Mouse (Mus musculus) neural tube, embryonic 11.5 days (tissue): ENCODE measurements around the gene Hdgfl3. TPM values are rescaled to one million over a fixed set of nuclear protein-coding genes. Genes with fewer than 3 reads are reported as not detected.
"Not testable (repeated sequence)": the region's sequence is repeated elsewhere in the genome, so short reads cannot be mapped to it uniquely, and the experiment has no call there.

Source experiments
- ATAC-seq: fragments of 200-750 bp; cut with Nextera tagmentation; 2 replicates; pipeline ENCODE4 v1.8.0; 2017; ENCODE audit warnings: moderate number of reproducible peaks, mild to moderate bottlenecking, moderate TSS enrichment, moderate library complexity; ENCODE audit not compliant: insufficient read depth, low FRiP score, low TSS enrichment
- DNase-seq: peaks from one replicate; pipeline ENCODE4 v3.0.0-alpha.2; 2015; ENCODE audit warnings: low spot score
- H3K27ac ChIP-seq: fragments of 300-500 bp; sonication (generic); 2 replicates; pipeline ENCODE4 v1.5.1; 2014; ENCODE audit warnings: low read depth, mild to moderate bottlenecking, low read length
- H3K27me3 ChIP-seq: fragments of 300-500 bp; sonication (generic); 2 replicates; pipeline ENCODE4 v1.6.1; 2014; ENCODE audit warnings: mild to moderate bottlenecking, low read length, mixed read lengths; ENCODE audit not compliant: control insufficient read depth, insufficient read depth
- H3K36me3 ChIP-seq: fragments of 300-500 bp; sonication (generic); 2 replicates; pipeline ENCODE4 v1.6.1; 2014; ENCODE audit warnings: mild to moderate bottlenecking, low read length, moderate library complexity, mixed read lengths; ENCODE audit not compliant: control insufficient read depth, insufficient read depth
- H3K4me1 ChIP-seq: fragments of 300-500 bp; sonication (generic); 2 replicates; pipeline ENCODE4 v1.6.1; 2014; ENCODE audit warnings: low read length, mixed read lengths; ENCODE audit not compliant: control insufficient read depth, insufficient read depth
- H3K4me2 ChIP-seq: fragments of 300-500 bp; sonication (generic); 2 replicates; pipeline ENCODE4 v1.6.1; 2014; ENCODE audit warnings: low read depth, mild to moderate bottlenecking, moderate library complexity
- H3K4me3 ChIP-seq: fragments of 300-500 bp; sonication (generic); 2 replicates; pipeline ENCODE4 v1.5.1; 2014; ENCODE audit warnings: low read depth, low read length
- H3K9ac ChIP-seq: fragments of 300-500 bp; sonication (generic); 2 replicates; pipeline ENCODE4 v1.6.1; 2014; ENCODE audit warnings: mild to moderate bottlenecking, low read length
- H3K9me3 ChIP-seq: fragments of 300-500 bp; sonication (generic); 2 replicates; pipeline ENCODE4 v1.6.1; 2016; ENCODE audit warnings: low read length; ENCODE audit not compliant: control insufficient read depth
- WGBS: fragments of 180-500 bp; shearing (Covaris S2); extraction: QIAGEN DNeasy Blood & Tissue Kit; methylation state at CpG from one replicate; pipeline ENCODE4 v1.1.7; 2014; 5-methylcytosine and 5-hydroxymethylcytosine counted together
- polyA plus RNA-seq: library from polyadenylated mRNA; unstranded; fragments of >200 nt; fragmentation: Nextera tagmentation; extraction: Ambion mirVana; gene quantifications from 2 replicates; pipeline ENCODE4 v1.2.1, GENCODE M21; 2014

The Hdgfl3 gene
- polyA plus RNA-seq, 1 experiment from 2014 or later: 40.3 TPM

GRCm38 (mm10) chr7:81837771-81838170, 96.5 kb downstream of the Hdgfl3 start:
- ATAC-seq, H3K27ac ChIP-seq, H3K9ac ChIP-seq, H3K36me3 ChIP-seq, DNase-seq, H3K4me2 ChIP-seq, H3K4me3 ChIP-seq, H3K9me3 ChIP-seq, H3K4me1 ChIP-seq, H3K27me3 ChIP-seq: not testable (repeated sequence)
- WGBS: 87% methylated on average over 5 of the region's 5 CpGs

GRCm38 (mm10) chr7:81835430-81835829, 98.8 kb downstream of the Hdgfl3 start:
- Histone ChIP-seq H3K9ac (no peak overlapping the region), H3K4me3 (no peak overlapping the region), H3K27me3 (no peaks in the 10 kb centered on the region), H3K4me2 (no peak overlapping the region), H3K9me3 (no peaks in the 10 kb centered on the region), H3K27ac (no peak overlapping the region), H3K4me1 (no peaks in the 10 kb centered on the region), H3K36me3 (no peaks in the 10 kb centered on the region)
- 87% methylated on average over 5 of the region's 5 CpGs for WGBS
- ATAC-seq (no peak), DNase-seq (no peak)

GRCm38 (mm10) chr7:81834847-81835246, 99.4 kb downstream of the Hdgfl3 start:
- H3K9ac ChIP-seq: no peak overlapping the region
- H3K4me2 ChIP-seq: no peak overlapping the region
- H3K4me1 ChIP-seq: no peaks in the 10 kb centered on the region
- ATAC-seq: no peak
- DNase-seq: no peak
- no peak overlapping the region for H3K27ac ChIP-seq
- H3K9me3 ChIP-seq: no peaks in the 10 kb centered on the region
- no peaks in the 10 kb centered on the region for H3K36me3 ChIP-seq
- H3K4me3 ChIP-seq: no peak overlapping the region
- H3K27me3 ChIP-seq: no peaks in the 10 kb centered on the region

Other genes with a start within 250 kb of the Hdgfl3 start
- gene Homer2, start 226.9 kb downstream of the Hdgfl3 start, polyA plus RNA-seq: 18.1 and 18.4 TPM in 2 replicates
- 107 and 109 TPM in 2 replicates for gene Ramac, start 171.5 kb downstream of the Hdgfl3 start, polyA plus RNA-seq
- 46.4 and 46.7 TPM in 2 replicates for gene 3110040N11Rik, start 145.0 kb downstream of the Hdgfl3 start, polyA plus RNA-seq
- 94.1 and 100 TPM in 2 replicates for gene Btbd1, start 105.0 kb downstream of the Hdgfl3 start, polyA plus RNA-seq
- gene Gm10160, start 78.7 kb downstream of the Hdgfl3 start, polyA plus RNA-seq: not detected in 2 replicates
- gene Tm6sf1, start 75.5 kb downstream of the Hdgfl3 start, polyA plus RNA-seq: 13.9 and 16.8 TPM in 2 replicates
- 3.3 and 4.6 TPM in 2 replicates for gene Bnc1, start 57.8 kb upstream of the Hdgfl3 start, polyA plus RNA-seq
- 25.0 and 33.8 TPM in 2 replicates for gene Sh3gl3, start 239.4 kb upstream of the Hdgfl3 start, polyA plus RNA-seq